Mouse (Mus musculus) heart, postnatal 25 days (tissue): Measurements from ENCODE around the gene Cul3. TPM values are rescaled to one million over a fixed set of nuclear protein-coding genes. Genes with fewer than 3 reads are reported as not detected.

ENCODE experiments used
- DNase-seq: peaks from one replicate; pipeline ENCODE4 v3.0.0; 2022; ENCODE audit warnings: low spot score
- intact Hi-C: fragments of 180-260 bp; cut with DNase I; formaldehyde crosslinking; loops from one replicate; pipeline ENCODE4 v1.15.1; 2025
- total RNA-seq, 2 experiments: library from RNA; stranded (reverse); gene quantifications; 2 replicates each; pipeline ENCODE4 v1.2.3; 2021

Cul3 gene
- total RNA-seq, 2 experiments from 2014 or later: 123 to 136 TPM

DNA sequence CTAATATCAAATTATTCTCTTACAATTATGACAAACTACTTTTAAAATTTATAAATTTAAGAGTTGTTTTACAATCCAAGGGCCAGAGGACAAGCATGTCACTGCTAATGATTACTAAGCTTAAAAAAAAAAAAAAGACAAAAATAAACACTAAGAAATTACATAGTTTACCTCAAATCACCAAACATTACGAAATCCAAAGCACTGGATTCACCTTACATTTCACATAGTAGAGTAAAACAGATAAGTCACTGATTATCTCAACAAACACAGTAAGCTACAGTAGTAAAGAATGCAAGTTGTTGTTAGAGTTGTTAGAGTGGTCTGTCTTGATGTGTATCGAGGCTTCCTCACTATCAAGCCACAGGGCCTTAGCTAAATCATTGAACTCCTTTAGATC lies 14.5 kb downstream of the Cul3 start:
- DNase-seq: no peak
- intact Hi-C loops: no loop called here

DNA sequence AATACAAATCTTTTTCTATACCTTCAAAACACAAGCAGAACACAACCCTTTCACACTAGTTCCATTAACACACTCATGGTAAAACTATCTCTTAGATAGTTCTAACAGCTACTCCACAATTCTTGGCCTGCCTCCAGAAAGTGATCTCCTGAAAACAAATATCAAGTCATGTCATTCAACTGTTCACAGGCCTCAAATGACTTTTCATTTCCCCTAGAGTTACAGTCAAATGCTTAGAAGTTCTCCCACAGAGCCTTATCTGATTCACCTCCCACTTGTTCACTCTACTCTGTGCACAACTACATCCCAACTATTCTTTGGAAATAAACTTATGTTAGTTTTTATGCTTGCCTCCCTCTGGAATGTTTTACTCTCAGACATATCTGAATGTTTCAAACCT lies 15.9 kb downstream of the Cul3 start:
- no peak for DNase-seq
- intact Hi-C loops: no loop called here

DNA sequence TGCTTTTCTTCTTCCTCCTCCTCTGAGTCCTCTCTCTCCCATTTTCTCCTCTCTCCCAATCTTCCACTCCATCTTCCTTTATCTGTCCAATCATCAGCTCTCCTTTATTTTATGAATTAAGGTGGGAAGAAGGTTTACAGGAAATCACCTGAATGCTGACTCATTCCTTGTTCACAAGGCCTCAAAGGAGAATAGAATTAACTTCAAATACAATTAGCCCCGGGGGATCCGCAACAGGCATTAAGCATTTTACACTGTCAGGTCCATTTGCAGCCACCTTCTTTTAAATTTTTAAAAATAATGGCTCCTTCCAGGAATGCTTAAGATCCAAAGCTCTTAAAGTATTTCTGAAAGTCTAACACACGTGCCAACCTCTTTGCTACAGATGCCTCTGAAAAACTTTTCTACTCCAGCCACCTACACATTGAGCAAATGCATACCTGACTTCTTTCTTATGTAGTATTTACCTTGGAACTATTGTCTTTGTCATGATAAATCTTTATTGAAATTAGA lies 24.7 kb downstream of the Cul3 start:
- intact Hi-C loops: no loop called here
- no peak for DNase-seq

DNA sequence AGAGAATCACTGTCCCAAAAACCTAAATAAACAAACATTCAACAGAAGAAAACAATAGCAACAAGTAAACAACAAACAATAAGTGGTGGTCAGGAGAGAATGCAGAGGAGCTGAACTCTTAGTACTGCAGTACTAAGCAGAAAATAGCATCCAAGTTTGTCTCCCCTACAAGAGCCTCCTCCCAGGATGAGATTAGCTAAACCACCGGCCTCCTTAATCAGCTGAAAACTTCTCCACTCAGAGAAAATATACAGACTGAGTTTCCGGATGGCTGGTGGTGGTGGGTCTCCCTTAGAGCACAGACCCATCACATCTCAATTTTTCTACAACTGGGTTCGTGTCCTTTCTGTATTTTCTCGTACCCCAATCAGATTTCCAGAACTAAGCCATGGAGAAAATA lies 47.0 kb downstream of the Cul3 start:
- no peak for DNase-seq

DNA sequence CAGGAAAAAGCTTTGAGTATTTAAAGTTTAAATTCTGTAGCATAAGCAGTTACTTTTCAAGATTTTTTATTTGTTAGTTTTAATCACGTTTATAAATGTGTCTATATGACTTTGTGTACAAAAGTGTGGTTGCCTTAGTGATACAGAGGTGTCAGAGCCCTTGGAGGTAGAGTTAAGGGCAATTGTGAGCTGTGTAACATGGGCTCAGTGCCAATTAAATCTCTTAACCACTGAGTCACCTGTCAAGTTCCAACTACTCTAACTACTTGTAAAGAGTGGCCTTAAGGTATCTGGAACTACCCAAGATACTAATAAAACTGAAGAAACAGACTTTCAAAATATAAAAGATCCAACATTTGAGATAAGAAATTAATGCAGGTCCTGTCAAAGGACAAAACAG lies 61.5 kb downstream of the Cul3 start:
- intact Hi-C loops: no loop called here
- DNase-seq: no peak

More for the DNA sequence above, 47.0 kb downstream of the Cul3 start:
- intact Hi-C loops: loop anchor here (5.0 kb wide), 1 partner anchor 44 kb away; no protein-coding TSS in a partner anchor

DNA sequence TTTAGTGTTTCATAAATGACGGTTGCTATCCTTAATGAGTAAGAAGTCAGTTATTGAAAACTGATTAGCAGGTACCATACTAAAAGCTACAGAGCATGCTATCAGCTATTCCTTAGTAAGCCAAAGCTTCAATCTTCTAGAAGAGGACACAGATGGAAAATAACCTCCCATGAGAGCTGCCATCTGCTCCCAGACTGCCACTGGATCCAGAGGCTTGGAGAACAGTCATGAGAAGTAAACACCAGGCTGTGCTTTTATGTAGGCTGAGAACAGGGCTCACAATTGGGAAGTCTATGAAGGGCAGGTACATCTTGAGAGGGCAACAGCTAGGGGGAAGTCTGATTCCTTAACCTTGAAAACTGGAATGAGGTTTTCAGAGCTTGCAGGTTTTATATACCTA lies 79.8 kb downstream of the Cul3 start:
- intact Hi-C loops: loop anchor here (5.0 kb wide), 1 partner anchor 77 kb away; no protein-coding TSS in a partner anchor
- no peak for DNase-seq

DNA sequence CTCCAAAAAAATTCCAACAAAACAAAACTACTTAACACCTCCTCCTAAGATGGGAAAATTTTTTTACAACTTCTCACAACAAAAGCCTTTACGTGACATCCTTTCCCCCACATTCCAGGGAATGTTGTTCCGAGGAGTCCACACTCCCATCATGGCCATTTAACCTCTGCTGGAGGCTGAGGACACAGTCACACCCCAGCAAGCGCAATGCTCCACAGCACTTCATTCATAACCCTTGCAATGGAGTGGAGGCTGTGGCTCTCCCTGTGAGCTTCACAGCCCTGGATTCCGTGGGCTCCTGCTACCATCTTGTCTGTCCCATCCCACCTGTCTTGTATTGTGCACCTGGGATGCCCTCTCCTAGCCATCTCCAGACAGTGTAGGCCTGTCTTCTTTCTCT lies 81.6 kb downstream of the Cul3 start:
- intact Hi-C loops: no loop called here
- no peak for DNase-seq

DNA sequence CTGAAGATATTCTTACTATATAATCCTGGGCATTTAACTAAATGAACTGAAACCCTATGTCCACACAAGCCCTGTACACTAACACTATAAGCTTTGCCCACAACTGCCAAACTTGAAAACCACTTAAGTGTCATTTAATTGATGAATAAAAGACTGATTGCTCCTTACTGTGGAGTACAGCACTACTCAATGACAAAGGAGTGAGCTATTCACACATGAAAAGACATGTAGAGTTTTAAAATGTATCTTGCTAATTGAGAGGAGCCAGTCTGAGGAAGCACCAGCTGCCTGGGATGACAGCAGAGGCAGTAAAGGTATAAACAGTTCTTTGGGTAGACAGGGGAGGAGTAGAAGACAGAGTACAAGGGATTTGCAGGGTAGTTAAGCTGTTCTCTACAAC lies 87.0 kb downstream of the Cul3 start:
- intact Hi-C loops: no loop called here
- DNase-seq: no peak

DNA sequence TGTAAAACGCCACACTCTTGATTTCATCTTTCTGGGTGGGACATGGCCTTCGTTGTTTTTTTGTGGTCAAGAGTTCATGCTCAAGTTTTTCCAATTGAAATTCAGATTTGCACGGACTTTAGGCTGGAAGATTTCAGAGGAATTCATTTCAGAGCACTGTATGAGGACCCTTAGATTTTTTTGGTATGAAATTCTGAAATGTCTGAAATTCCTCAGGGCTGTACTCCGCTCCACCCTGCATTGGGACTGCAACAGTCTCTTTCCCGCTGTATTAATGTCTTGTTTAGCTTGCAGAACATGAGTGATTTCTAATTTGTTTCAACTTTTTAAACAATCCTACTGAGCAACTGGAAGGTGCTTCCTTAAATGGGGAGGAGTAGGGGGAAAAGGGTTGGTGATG lies 90.0 kb downstream of the Cul3 start:
- intact Hi-C loops: no loop called here
- no peak for DNase-seq

DNA sequence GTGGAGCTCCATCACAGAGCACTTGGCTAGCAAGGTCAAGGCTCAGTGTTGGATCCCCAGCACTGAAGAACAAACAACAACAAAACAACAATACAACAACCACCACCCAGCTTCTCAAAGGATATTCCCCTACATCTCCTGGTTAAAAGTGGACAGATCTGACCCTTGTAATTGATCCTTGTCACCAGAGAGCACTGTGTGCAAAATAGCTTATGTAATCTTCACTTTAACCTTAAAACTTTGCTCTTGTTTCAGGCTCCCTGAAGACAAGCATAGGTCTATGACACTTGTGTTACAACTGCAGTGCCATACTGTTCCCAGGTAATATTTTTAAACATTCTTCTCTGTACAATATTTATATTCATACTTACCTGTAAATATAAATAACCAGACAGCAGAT lies 93.1 kb downstream of the Cul3 start:
- intact Hi-C loops: no loop called here
- no peak for DNase-seq

DNA sequence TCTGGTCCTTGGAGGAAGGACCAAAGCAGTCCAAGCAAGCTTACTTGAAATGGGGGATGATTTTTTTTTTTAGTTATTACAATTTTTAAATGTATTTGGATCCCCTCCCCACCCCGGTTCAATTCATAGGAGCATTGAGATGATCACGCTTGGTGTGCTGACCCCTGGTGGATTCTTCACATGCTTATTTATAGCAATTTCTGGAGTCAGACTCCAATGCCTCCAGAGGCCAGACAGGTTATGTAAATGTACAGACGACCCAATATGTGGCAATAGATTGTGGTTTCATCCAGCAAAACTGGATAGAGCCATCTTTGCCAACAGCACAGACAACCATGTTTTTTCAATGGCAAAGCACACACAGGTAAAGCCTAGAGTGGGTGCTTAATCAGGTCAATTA lies 96.2 kb downstream of the Cul3 start:
- intact Hi-C loops: no loop called here

DNA sequence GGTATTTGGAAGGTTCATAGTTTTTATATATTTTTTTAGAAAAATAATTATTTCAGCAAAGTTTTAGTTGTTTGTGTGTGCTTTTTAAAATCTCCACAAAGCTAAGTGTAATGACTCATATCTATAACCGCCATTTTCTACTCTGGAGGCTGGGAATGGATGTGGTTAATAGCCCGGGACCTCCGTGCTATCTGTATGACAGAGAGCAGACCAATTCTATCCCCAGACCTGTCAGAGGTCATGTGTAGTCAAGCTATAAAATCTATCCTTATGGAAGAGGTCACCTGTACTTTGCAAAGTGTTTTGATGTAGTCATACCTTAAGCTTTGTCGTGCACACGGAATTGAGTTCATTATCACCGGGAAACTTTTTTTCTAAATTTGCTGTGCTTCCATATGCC lies 98.7 kb downstream of the Cul3 start:
- no peak for DNase-seq
- intact Hi-C loops: no loop called here

More for the DNA sequence above, 96.2 kb downstream of the Cul3 start:
- DNase-seq: no peak

DNA sequence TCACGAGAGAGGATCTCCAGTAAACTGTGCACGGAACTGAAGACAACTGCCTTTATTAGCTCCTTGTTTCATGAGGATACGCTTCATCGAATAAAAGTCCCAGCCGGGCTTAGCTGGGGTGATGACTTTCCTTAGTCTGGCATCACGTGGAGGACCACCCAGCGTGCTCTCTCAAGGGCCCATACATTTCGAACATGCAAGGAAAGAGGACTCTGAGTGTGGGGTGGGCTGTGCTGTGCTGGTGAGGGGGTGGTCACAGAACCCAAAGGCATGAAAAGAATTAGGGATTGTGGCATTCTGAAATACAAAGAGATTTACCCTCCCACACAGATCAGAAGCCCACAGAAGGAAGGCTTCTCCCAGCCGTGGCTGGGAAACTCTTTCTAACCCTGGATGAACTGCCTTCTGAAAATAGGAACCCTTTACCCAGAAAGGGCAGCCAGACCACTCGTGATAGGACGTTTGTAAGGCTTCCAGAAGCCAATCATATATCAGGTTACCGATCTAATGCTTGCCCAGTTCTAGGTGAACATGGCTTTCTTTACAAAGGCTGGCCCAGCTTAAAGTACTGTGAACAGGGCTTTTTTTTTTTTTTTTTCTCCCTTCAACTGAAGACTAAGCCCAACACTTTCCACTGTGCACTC lies 100.1 kb downstream of the Cul3 start:
- intact Hi-C loops: no loop called here
- no peak for DNase-seq

DNA sequence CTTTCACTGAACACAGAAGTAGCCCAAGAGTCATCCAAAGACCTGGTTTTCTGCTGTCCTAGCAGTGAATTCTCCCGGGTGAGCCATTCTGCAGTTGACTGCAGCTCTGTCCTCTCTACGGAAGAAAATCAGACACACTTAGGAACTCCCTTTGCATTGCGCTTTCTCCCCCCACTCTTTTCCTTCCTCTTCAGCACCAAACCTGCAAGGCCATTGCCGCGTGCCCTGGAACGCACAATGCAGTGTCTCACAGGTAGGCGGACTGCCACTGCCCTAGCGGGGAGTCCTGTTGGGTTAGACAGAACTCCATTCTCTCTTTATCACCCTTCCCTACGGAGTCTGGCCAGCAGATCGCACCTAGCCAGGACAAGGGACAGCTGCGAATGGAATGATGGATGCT lies 100.8 kb downstream of the Cul3 start:
- intact Hi-C loops: no loop called here
- no peak for DNase-seq

DNA sequence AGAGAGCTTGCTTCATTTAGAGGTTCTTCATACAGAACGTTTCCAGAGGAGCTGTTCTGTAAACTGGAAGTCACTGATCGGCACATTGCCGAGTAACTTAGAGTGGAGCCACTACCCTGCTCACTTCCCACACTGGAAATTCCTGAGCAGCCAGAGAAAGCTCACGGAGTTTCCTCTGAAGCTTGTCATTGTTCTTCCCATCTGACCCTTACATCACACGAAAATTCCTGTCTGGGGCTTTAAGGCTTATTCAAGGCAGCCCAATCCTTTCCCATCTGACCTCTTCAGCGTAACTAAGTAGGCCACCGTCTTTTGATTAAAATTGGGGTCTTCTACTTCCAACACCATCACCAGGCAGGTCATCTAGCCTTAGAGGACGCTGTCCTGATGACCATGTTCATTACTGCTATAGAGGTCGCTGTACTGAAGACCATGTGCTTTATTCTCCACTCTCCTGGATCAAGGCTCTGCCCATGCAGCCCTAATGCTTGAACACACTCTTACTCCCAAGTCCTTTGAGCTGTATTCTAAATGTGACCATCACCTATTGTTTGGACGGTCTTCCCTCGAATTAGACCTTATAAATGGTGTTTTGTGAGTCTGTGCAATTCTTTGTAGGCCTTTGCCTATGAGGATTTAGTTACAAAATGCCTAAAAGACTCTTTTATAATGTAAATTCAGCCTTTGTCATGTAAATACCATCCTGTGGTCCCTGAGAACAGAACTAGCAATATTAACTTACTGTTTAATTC lies 103.2 kb downstream of the Cul3 start:
- DNase-seq: no peak
- intact Hi-C loops: no loop called here

DNA sequence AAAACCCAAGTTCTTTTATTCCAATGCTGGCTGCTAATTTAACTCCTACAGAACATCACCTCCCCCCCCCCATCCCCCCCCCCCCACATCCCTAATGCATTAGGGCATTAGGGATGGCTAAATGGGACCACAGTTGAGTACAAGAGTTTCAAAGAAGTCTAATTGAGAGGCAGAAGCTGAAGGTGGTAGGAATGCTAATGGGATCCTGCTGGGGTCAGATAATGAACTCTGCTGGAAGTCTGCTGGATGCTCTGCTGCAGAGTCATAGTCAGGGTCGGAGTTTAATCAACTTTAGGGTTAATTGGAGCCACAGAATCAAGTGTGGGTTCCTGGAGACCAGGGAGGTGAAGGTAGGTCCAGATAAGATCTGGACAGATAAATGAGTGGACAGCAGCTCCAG lies 104.2 kb downstream of the Cul3 start:
- intact Hi-C loops: no loop called here
- no peak for DNase-seq

DNA sequence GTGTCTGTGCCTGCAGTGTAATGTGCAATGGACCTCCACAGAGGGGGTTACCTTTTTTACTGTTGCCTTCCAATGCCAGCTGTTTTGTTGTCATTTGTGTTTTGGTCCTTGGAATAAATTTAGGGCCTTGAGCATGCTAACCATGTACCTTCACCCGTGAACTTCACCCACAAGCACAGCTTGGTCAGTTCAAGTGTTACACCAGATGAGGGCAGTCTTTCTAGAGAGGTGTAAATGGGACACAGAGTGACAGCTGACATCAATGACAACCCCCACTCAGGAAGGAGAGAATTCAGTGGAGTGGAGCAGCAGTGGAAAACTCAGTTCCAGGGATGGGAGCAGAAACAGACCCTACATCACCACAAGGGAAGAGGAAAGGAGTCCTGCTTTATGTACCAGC lies 109.7 kb downstream of the Cul3 start:
- DNase-seq: no peak
- intact Hi-C loops: loop anchor here (5.0 kb wide), 1 partner anchor 177 kb away; no protein-coding TSS in a partner anchor

DNA sequence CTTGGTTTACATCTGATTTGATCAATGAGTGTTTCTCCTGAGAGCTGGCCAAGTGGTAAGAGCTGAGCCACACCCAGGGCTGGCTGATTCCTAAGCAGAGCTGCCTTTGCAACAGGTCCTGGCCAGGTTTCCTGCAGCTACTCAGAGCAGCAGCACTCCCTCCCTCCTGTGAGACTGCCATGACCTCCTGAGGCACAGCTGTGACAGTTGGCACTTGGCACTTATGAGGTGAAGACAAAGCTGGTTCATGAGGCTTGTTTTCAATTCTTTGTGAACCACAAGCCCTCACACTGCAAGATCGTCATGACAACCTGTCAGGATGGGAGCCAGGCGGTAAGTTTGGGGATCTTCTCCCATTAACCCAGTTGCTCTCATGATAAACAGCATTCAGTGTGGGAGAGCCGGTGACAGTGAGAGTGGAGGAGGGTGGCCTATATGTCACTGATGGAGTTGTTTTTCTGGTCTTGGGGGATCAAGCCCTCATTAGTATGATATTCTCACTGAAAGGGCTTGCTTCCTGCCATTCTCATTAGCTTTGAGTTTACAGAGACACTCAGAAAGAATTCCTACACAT lies 115.4 kb downstream of the Cul3 start:
- intact Hi-C loops: loop anchor here (5.0 kb wide), 1 partner anchor 117 kb away; the partner anchor contains the start of gene Cul3
- no peak for DNase-seq

DNA sequence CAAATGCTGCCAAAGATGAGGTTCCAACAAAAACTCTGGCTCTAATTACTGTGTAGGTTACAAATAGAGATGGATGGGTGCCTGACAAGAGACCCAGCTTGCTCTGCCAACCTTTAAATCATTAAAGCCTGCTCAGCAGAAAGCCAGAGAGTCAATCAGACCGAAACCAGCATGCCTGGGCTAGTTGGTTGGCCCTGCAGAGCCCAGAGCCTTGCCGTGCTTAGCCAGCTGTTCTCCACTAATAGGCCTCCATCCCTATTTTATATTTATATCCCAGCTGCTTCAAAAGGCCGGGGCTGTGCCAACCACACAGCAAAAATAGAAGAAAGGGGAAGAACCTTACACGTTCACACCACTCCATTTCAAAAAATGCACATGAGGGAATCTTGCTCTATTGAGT lies 119.1 kb downstream of the Cul3 start:
- intact Hi-C loops: no loop called here
- no peak for DNase-seq

DNA sequence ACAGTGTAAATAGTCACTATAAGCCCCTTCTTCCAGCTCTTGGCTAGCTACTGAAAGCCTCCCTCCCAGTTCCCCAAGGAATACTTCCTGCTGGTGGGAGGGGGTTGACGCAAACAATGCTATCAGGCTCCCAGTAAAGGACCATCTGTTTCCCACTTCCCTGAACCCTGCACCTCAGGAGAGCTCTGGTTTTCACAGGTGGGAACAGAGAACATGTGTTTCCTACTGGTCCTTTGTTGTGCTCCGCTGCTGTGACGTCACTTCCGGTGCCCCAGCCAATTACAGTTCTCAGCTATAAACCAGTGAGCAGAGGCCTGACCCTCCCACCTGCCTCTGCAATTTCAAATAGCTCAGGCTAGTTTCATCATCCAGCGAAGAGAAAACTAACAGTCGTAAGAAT lies 122.0 kb downstream of the Cul3 start, which contains the start of gene Fam124b:
Gene Fam124b (minus strand): TSS at position 206 of the 400 bp plus-strand sequence.
- intact Hi-C loops: no loop called here
- peak; percentile 70 for DNase-seq
